Mouse (Mus musculus): ENCODE measurements around the gene Stxbp5.

DNA sequence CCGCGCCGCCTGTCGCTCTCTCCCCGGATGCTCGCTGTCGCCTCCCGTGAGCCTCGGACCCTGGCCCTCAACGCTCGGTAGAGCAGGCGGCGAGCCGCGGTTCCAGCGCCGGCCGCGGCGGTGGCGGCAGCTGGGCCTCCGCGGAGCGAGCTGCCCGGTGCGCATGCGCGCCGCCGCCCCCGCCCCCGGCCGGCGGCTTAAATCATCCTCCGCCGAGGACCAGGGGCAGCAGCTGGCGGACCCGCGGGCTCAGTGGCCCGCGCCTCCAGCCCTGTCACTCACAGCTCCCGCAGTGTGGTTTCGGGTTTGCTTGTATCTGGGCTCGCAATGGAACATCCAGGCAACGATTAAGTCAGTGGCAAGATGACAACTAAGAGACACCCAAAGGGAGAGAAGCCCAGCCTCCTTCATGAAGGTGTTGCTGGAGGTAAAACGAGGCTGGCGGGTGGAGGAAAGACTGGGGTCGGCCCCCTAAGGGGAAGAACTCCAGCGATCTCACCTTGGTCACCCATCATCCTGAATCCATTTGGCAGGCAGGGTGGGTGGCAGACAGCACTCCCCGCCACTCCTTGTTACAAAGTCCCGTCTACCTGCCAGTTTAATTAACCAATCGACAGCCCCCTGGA, at the start of gene Stxbp5:
- TF ChIP-seq CTCF (IDR thresholded peaks at IDR 0.05; ENCODE audit: extremely low read depth, insufficient read length, insufficient replicate concordance, low read depth, low read length) (no peak), POLR2A (IDR thresholded peaks at IDR 0.05; ENCODE audit: low read depth, low read length) (peak; percentile 57)

Measured in small intestine, adult 2 months (tissue).